Mouse (Mus musculus) thymus, adult 2 months (tissue): ENCODE measurements around the gene Rnf7. TPM values are rescaled to one million over a fixed set of nuclear protein-coding genes. Genes with fewer than 3 reads are reported as not detected.

Experiments
- DNase-seq: peaks from one replicate; pipeline ENCODE4 v3.0.0; 2021
- H3K27ac ChIP-seq: fragments of 200-500 bp; 2 replicates; pipeline ENCODE4 v1.5.1; 2012; ENCODE audit warnings: low read length, control low read depth; ENCODE audit not compliant: control insufficient read depth, insufficient read depth
- H3K27me3 ChIP-seq: fragments of 200-500 bp; 2 replicates; pipeline ENCODE4 v1.6.1; 2012; ENCODE audit warnings: mild to moderate bottlenecking, low read length, moderate library complexity, mixed read lengths; ENCODE audit not compliant: control insufficient read depth, insufficient read depth
- H3K36me3 ChIP-seq: fragments of 200-500 bp; 2 replicates; pipeline ENCODE4 v1.6.1; 2012; ENCODE audit warnings: mild to moderate bottlenecking, low read length, moderate library complexity; ENCODE audit not compliant: control insufficient read depth, insufficient read depth
- H3K4me1 ChIP-seq: fragments of 200-500 bp; replicated peaks from 2 replicates; pipeline ENCODE4 v1.6.1; 2012; ENCODE audit warnings: low read length; ENCODE audit not compliant: control insufficient read depth, insufficient read depth
- H3K4me3 ChIP-seq: fragments of 200-500 bp; 2 replicates; pipeline ENCODE4 v1.5.1; 2012; ENCODE audit warnings: mild to moderate bottlenecking, low read length, control low read depth, moderate library complexity; ENCODE audit not compliant: control insufficient read depth, insufficient read depth
- CTCF ChIP-seq: fragments of 200-500 bp; IDR thresholded peaks from 2 replicates; pipeline ENCODE4 v1.5.1; 2012; ENCODE audit warnings: mild to moderate bottlenecking, control low read depth, low read length, moderate library complexity, borderline replicate concordance; ENCODE audit not compliant: control insufficient read depth, poor library complexity, insufficient read depth; ENCODE audit errors: extremely low read depth
- POLR2A ChIP-seq: fragments of 200-500 bp; IDR thresholded peaks from 2 replicates; pipeline ENCODE4 v1.6.1; 2012; ENCODE audit warnings: mild to moderate bottlenecking, low read length, control low read depth, moderate library complexity; ENCODE audit not compliant: control insufficient read depth, poor library complexity, insufficient read depth; ENCODE audit errors: extremely low read depth
- WGBS: fragments of 180-500 bp; shearing (Covaris S2); methylation state at CpG from one replicate; pipeline ENCODE4 v1.1.7; 2018; 5-methylcytosine and 5-hydroxymethylcytosine counted together
- polyA plus RNA-seq: library from polyadenylated mRNA; depleted of rRNA; stranded (reverse); fragments of >200 nt; gene quantifications from 2 replicates; pipeline ENCODE4 v1.2.3, GENCODE M21; 2012

Gene Rnf7
- polyA plus RNA-seq, 1 experiment: 157 TPM

GRCm38 (mm10) chr9:96452956-96453355 lies 25.5 kb downstream of the Rnf7 start:
- H3K4me3 ChIP-seq: no peak overlapping the region
- no peaks in the 10 kb centered on the region for H3K4me1 ChIP-seq
- no peaks in the 10 kb centered on the region for H3K36me3 ChIP-seq
- DNase-seq: no peak
- 95% methylated on average over 4 of the region's 4 CpGs for WGBS
- H3K27ac ChIP-seq: no peak overlapping the region
- H3K27me3 ChIP-seq: no peaks in the 10 kb centered on the region
- TF ChIP-seq POLR2A (no peak), CTCF (no peak)

- 90% methylated on average over 12 of the region's 12 CpGs for WGBS
- H3K27ac ChIP-seq: no peak overlapping the region
- no peak for DNase-seq
These were observed 27.4 kb downstream of the Rnf7 start for GRCm38 (mm10) chr9:96450900-96451720.

GRCm38 (mm10) chr9:96449514-96449913 lies 29.0 kb downstream of the Rnf7 start:
- 85% methylated on average over 9 of the region's 9 CpGs for WGBS
- Histone ChIP-seq H3K27me3 (no peaks in the 10 kb centered on the region), H3K36me3 (no peaks in the 10 kb centered on the region)

More at GRCm38 (mm10) chr9:96450900-96451720, 27.4 kb downstream of the Rnf7 start:
- Histone ChIP-seq H3K36me3 (no peaks in the 10 kb centered on the region), H3K4me3 (no peak overlapping the region), H3K4me1 (no peaks in the 10 kb centered on the region), H3K27me3 (no peaks in the 10 kb centered on the region)
- no peak for TF ChIP-seq POLR2A
- TF ChIP-seq CTCF: no peak

GRCm38 (mm10) chr9:96445351-96445750 lies 33.1 kb downstream of the Rnf7 start:
- Histone ChIP-seq H3K36me3 (no peaks in the 10 kb centered on the region), H3K4me3 (no peak overlapping the region), H3K27ac (no peak overlapping the region), H3K4me1 (peaks cover 9% of the 10 kb centered on the region), H3K27me3 (no peaks in the 10 kb centered on the region)
- 95% methylated on average over 4 of the region's 4 CpGs for WGBS
- DNase-seq: no peak
- TF ChIP-seq CTCF (no peak), POLR2A (no peak)

More at GRCm38 (mm10) chr9:96449514-96449913, 29.0 kb downstream of the Rnf7 start:
- TF ChIP-seq CTCF (no peak), POLR2A (no peak)
- Histone ChIP-seq H3K4me3 (no peak overlapping the region), H3K4me1 (no peaks in the 10 kb centered on the region), H3K27ac (no peak overlapping the region)
- no peak for DNase-seq

- no peak for DNase-seq
- TF ChIP-seq CTCF: no peak
- no peak for TF ChIP-seq POLR2A
- H3K36me3 ChIP-seq: no peaks in the 10 kb centered on the region
- no peak overlapping the region for H3K27ac ChIP-seq
- no peaks in the 10 kb centered on the region for H3K27me3 ChIP-seq
- WGBS: 44% methylated on average over 10 of the region's 10 CpGs
- peaks cover 24% of the 10 kb centered on the region for H3K4me1 ChIP-seq
- no peak overlapping the region for H3K4me3 ChIP-seq
These were observed 36.4 kb downstream of the Rnf7 start for GRCm38 (mm10) chr9:96442081-96442480.

GRCm38 (mm10) chr9:96438334-96438871 lies 40.1 kb downstream of the Rnf7 start:
- Histone ChIP-seq H3K36me3 (no peaks in the 10 kb centered on the region), H3K4me1 (peaks cover 43% of the 10 kb centered on the region), H3K27ac (peak overlapping the region; percentile 88), H3K27me3 (no peaks in the 10 kb centered on the region), H3K4me3 (peak overlapping the region; percentile 95)
- 1% methylated on average over 8 of the region's 8 CpGs for WGBS
- TF ChIP-seq CTCF (no peak), POLR2A (no peak)
- peak; percentile 60 for DNase-seq

GRCm38 (mm10) chr9:96437805-96438333 lies 40.6 kb downstream of the Rnf7 start:
- no peaks in the 10 kb centered on the region for H3K36me3 ChIP-seq
- TF ChIP-seq CTCF (no peak), POLR2A (peak; percentile 81)
- peak overlapping the region; percentile 88 for H3K27ac ChIP-seq
- H3K27me3 ChIP-seq: no peaks in the 10 kb centered on the region
- peak overlapping the region; percentile 95 for H3K4me3 ChIP-seq
- DNase-seq: peak; percentile 77
- WGBS: under 1% methylated on average over 25 of the region's 25 CpGs
- H3K4me1 ChIP-seq: peaks cover 43% of the 10 kb centered on the region
